Mouse (Mus musculus): ENCODE measurements around the gene Tial1. TPM values are rescaled to one million over a fixed set of nuclear protein-coding genes. Genes with fewer than 3 reads are reported as not detected.

Gene Tial1
- polyA plus RNA-seq, 1 experiment from 2014 or later = 17.3 TPM

- Histone ChIP-seq H3K4me2 (replicated peaks; ENCODE audit: low read depth) (no peak overlapping the region), H3K27me3 (replicated peaks; ENCODE audit: control insufficient read depth, insufficient read depth, low read length) (peaks cover 25% of the 10 kb centered on the region), H3K9ac (ENCODE audit: low read depth, low read length) (no peak overlapping the region), H3K36me3 (ENCODE audit: control insufficient read depth, insufficient read depth) (no peaks in the 10 kb centered on the region), H3K4me3 (ENCODE audit: low read depth, low read length) (no peak overlapping the region), H3K4me1 (replicated peaks; ENCODE audit: control insufficient read depth, insufficient read depth, low read length) (no peaks in the 10 kb centered on the region), H3K27ac (ENCODE audit: low read depth, low read length) (no peak overlapping the region), H3K9me3 (ENCODE audit: control insufficient read depth) (no peaks in the 10 kb centered on the region)
- no peak for ATAC-seq
- WGBS = 73% methylated on average over 10 of the region's 10 CpGs
- TF ChIP-seq CTCF (IDR thresholded peaks at IDR 0.05; ENCODE audit: low read depth) = no peak
Observed at GRCm38 (mm10) chr7:128412071-128412833, 49.3 kb downstream of the Tial1 start.

- peaks cover 11% of the 10 kb centered on the region; the same call in 1 of the 2 replicates for H3K27me3 ChIP-seq (replicated peaks; ENCODE audit: control insufficient read depth, insufficient read depth, low read length)
- H3K36me3 ChIP-seq (ENCODE audit: control insufficient read depth, insufficient read depth) = no peaks in the 10 kb centered on the region
- WGBS = 54% methylated on average over 11 of the region's 11 CpGs
- no peak overlapping the region for H3K27ac ChIP-seq (ENCODE audit: low read depth, low read length)
- no peak for ATAC-seq
- H3K4me2 ChIP-seq (replicated peaks; ENCODE audit: low read depth) = 0 out of 2 replicates have a peak overlapping the region, but pooled peaks have one; percentile 6
- no peak for TF ChIP-seq CTCF (IDR thresholded peaks at IDR 0.05; ENCODE audit: low read depth)
- H3K9ac ChIP-seq (ENCODE audit: low read depth, low read length) = no peak overlapping the region
- no peaks in the 10 kb centered on the region for H3K4me1 ChIP-seq (replicated peaks; ENCODE audit: control insufficient read depth, insufficient read depth, low read length)
- no peak overlapping the region for H3K4me3 ChIP-seq (ENCODE audit: low read depth, low read length)
- H3K9me3 ChIP-seq (ENCODE audit: control insufficient read depth) = no peaks in the 10 kb centered on the region
Observed at GRCm38 (mm10) chr7:128410708-128411413, 50.7 kb downstream of the Tial1 start.

GRCm38 (mm10) chr7:128408265-128408664 is 53.3 kb downstream of the Tial1 start:
- Histone ChIP-seq H3K36me3 (ENCODE audit: control insufficient read depth, insufficient read depth) (no peaks in the 10 kb centered on the region), H3K4me3 (ENCODE audit: low read depth, low read length) (no peak overlapping the region), H3K27ac (ENCODE audit: low read depth, low read length) (no peak overlapping the region), H3K9ac (ENCODE audit: low read depth, low read length) (no peak overlapping the region), H3K4me1 (replicated peaks; ENCODE audit: control insufficient read depth, insufficient read depth, low read length) (no peaks in the 10 kb centered on the region), H3K9me3 (ENCODE audit: control insufficient read depth) (no peaks in the 10 kb centered on the region), H3K4me2 (replicated peaks; ENCODE audit: low read depth) (no peak overlapping the region), H3K27me3 (replicated peaks; ENCODE audit: control insufficient read depth, insufficient read depth, low read length) (no peaks in the 10 kb centered on the region)
- peak; percentile 49 for TF ChIP-seq CTCF (IDR thresholded peaks at IDR 0.05; ENCODE audit: low read depth)
- no peak for ATAC-seq
- WGBS = 83% methylated on average over 5 of the region's 5 CpGs

- H3K27me3 ChIP-seq (replicated peaks; ENCODE audit: control insufficient read depth, insufficient read depth, low read length) = no peaks in the 10 kb centered on the region
- no peak overlapping the region for H3K4me3 ChIP-seq (ENCODE audit: low read depth, low read length)
- H3K9me3 ChIP-seq (ENCODE audit: control insufficient read depth) = no peaks in the 10 kb centered on the region
- no peaks in the 10 kb centered on the region for H3K36me3 ChIP-seq (ENCODE audit: control insufficient read depth, insufficient read depth)
- no peaks in the 10 kb centered on the region for H3K4me1 ChIP-seq (replicated peaks; ENCODE audit: control insufficient read depth, insufficient read depth, low read length)
- no peak for ATAC-seq
- no peak overlapping the region for H3K9ac ChIP-seq (ENCODE audit: low read depth, low read length)
- H3K4me2 ChIP-seq (replicated peaks; ENCODE audit: low read depth) = no peak overlapping the region
- WGBS = 73% methylated on average over 6 of the region's 6 CpGs
- H3K27ac ChIP-seq (ENCODE audit: low read depth, low read length) = no peak overlapping the region
- TF ChIP-seq CTCF (IDR thresholded peaks at IDR 0.05; ENCODE audit: low read depth) = no peak
Observed at GRCm38 (mm10) chr7:128403988-128404387, 57.5 kb downstream of the Tial1 start.

GRCm38 (mm10) chr7:128403586-128403985 is 57.9 kb downstream of the Tial1 start:
- Histone ChIP-seq H3K27ac (ENCODE audit: low read depth, low read length) (no peak overlapping the region), H3K9ac (ENCODE audit: low read depth, low read length) (no peak overlapping the region), H3K27me3 (replicated peaks; ENCODE audit: control insufficient read depth, insufficient read depth, low read length) (no peaks in the 10 kb centered on the region), H3K4me3 (ENCODE audit: low read depth, low read length) (no peak overlapping the region), H3K9me3 (ENCODE audit: control insufficient read depth) (no peaks in the 10 kb centered on the region), H3K4me2 (replicated peaks; ENCODE audit: low read depth) (no peak overlapping the region), H3K36me3 (ENCODE audit: control insufficient read depth, insufficient read depth) (no peaks in the 10 kb centered on the region), H3K4me1 (replicated peaks; ENCODE audit: control insufficient read depth, insufficient read depth, low read length) (no peaks in the 10 kb centered on the region)
- 41% methylated on average over 6 of the region's 6 CpGs for WGBS
- no peak for TF ChIP-seq CTCF (IDR thresholded peaks at IDR 0.05; ENCODE audit: low read depth)
- ATAC-seq = no peak

DNA sequence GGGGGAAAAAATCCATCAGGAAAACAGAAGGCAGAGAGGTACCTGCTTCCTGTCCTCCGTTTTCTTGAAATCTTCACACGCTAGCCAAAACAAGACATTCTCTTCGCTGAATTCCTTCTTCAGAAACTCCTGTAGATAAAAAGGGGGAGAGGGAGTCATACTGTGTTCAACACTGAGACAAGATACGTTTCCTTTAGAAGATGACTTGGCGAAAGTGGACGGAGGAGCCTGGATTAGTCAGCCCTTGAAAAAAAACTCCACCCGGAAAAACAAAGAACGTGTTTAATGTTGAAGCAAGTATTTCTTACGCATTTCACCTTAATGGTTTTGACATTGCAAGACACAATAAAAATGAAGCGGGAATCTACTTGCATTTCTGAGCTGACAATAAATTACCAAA is 58.4 kb downstream of the Tial1 start:
- H3K4me1 ChIP-seq (replicated peaks; ENCODE audit: control insufficient read depth, insufficient read depth, low read length) = no peaks in the 10 kb centered on the region
- 31% methylated on average over 10 of the region's 10 CpGs for WGBS
- H3K4me2 ChIP-seq (replicated peaks; ENCODE audit: low read depth) = no peak overlapping the region
- no peaks in the 10 kb centered on the region for H3K9me3 ChIP-seq (ENCODE audit: control insufficient read depth)
- no peak overlapping the region for H3K27ac ChIP-seq (ENCODE audit: low read depth, low read length)
- H3K4me3 ChIP-seq (ENCODE audit: low read depth, low read length) = no peak overlapping the region
- no peak for TF ChIP-seq CTCF (IDR thresholded peaks at IDR 0.05; ENCODE audit: low read depth)
- no peak overlapping the region for H3K9ac ChIP-seq (ENCODE audit: low read depth, low read length)
- ATAC-seq = no peak
- no peaks in the 10 kb centered on the region for H3K27me3 ChIP-seq (replicated peaks; ENCODE audit: control insufficient read depth, insufficient read depth, low read length)
- no peaks in the 10 kb centered on the region for H3K36me3 ChIP-seq (ENCODE audit: control insufficient read depth, insufficient read depth)

Data from intestine, postnatal 0 days (tissue).